10 mouse cellular contexts compared by ENCODE assay signal in the genomic region with DNA sequence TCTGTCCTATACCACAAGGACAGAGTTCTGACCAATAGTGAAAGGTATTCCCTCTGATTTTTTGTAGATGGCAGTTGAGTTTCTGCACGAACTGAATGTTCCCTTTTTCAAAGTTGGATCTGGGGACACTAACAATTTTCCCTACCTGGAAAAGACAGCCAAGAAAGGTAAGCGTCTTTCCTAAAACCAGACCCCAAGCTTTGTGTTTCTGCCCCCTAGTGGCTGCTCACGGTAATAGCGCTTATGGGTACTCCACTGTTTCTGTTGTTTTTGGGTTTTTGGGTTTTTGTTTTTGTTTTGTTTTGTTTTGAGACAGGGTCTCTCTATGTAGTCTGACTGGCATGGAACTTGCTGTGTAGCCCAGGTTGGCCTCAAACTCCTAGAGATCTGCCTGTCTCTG. TPM values are rescaled to one million over a fixed set of nuclear protein-coding genes. Genes with fewer than 3 reads are reported as not detected.
A peak's percentile ranks its signal among the peaks of the same experiment; 100 is the strongest.
DNase-seq lines count a peak whose midpoint lies in the region; ATAC-seq lines count a peak whose summit lies in the region.
"Had no signal": no experiment of that assay in that cellular context is flagged by ENCODE, and none has a peak within 500 bp of the region (broad histone marks: within the 10 kb centered on the region; RNA-seq: fewer than 3 reads in every experiment).

No protein-coding gene starts in this region.

- no peak overlapping the region for H3K4me2 ChIP-seq in limb, embryonic 11.5 days (ENCODE audit: low read depth, severe bottlenecking)
- no peak overlapping the region for H3K4me2 ChIP-seq in heart, embryonic 11.5 days
- H3K4me2 ChIP-seq: hindbrain, embryonic 15.5 days had no signal

- no peak for ATAC-seq in limb, embryonic 11.5 days (ENCODE audit: insufficient number of reproducible peaks, low FRiP score, low TSS enrichment, low read depth)
- ATAC-seq in heart, embryonic 11.5 days (replicated peaks; ENCODE audit: insufficient number of reproducible peaks, low FRiP score, low TSS enrichment) = no peak

- H3K9me3 ChIP-seq in limb, embryonic 11.5 days (ENCODE audit: control insufficient read depth, low read length) = no peaks in the 10 kb centered on the region
- no peaks in the 10 kb centered on the region for H3K9me3 ChIP-seq in heart, embryonic 11.5 days (replicated peaks; ENCODE audit: control insufficient read depth, low read length)
- H3K9me3 ChIP-seq: hindbrain, embryonic 15.5 days; megakaryocyte, embryonic 14.5 days had no signal

- no peak overlapping the region for H3K9ac ChIP-seq in limb, embryonic 11.5 days (ENCODE audit: low read length)
- H3K9ac ChIP-seq in heart, embryonic 11.5 days (ENCODE audit: low read depth, low read length) = no peak overlapping the region
- H3K9ac ChIP-seq: hindbrain, embryonic 15.5 days had no signal

- no peaks in the 10 kb centered on the region for H3K27me3 ChIP-seq in limb, embryonic 11.5 days (ENCODE audit: control insufficient read depth, insufficient read depth, low read length)
- no peaks in the 10 kb centered on the region for H3K27me3 ChIP-seq in heart, embryonic 11.5 days (ENCODE audit: control insufficient read depth, insufficient read depth, low read length)
- H3K27me3 ChIP-seq: megakaryocyte, embryonic 14.5 days had no signal

- H3K27ac ChIP-seq in limb, embryonic 11.5 days (replicated peaks; ENCODE audit: low read depth, low read length) = no peak overlapping the region
- no peak overlapping the region for H3K27ac ChIP-seq in heart, embryonic 11.5 days (ENCODE audit: low read depth, low read length)
- H3K27ac ChIP-seq: hindbrain, embryonic 15.5 days had no signal

- no peaks in the 10 kb centered on the region for H3K4me1 ChIP-seq in limb, embryonic 11.5 days (ENCODE audit: control insufficient read depth, insufficient read depth, low read length)
- H3K4me1 ChIP-seq in heart, embryonic 11.5 days (ENCODE audit: control insufficient read depth, insufficient read depth, low read length) = no peaks in the 10 kb centered on the region
- H3K4me1 ChIP-seq: hindbrain, embryonic 15.5 days had no signal

- peak; percentile 56 for DNase-seq in heart, postnatal 4 days
- no peak for DNase-seq in heart, adult 9 months (ENCODE audit: low spot score in 2 of 2)
- peak; percentile 33 for DNase-seq in urinary bladder, postnatal 14 days (ENCODE audit: low spot score)
- no peak for DNase-seq in urinary bladder, postnatal 36 days (ENCODE audit: low spot score in 2 of 2)
- peak; percentile 61 for DNase-seq in cerebellum, adult 8-10 months
- DNase-seq in limb, embryonic 11.5 days (ENCODE audit: low spot score) = peak; percentile 63
- peak; percentile 70 for DNase-seq in testis, postnatal 10 days (ENCODE audit: low spot score)

- H3K4me3 ChIP-seq in limb, embryonic 11.5 days (ENCODE audit: low read depth, low read length) = no peak overlapping the region
- H3K4me3 ChIP-seq in heart, embryonic 11.5 days (ENCODE audit: low read depth, low read length) = no peak overlapping the region
- H3K4me3 ChIP-seq: hindbrain, embryonic 15.5 days; megakaryocyte, embryonic 14.5 days had no signal

- WGBS in limb, embryonic 11.5 days = 13% methylated on average over 4 of the region's 4 CpGs
- 15% methylated on average over 4 of the region's 4 CpGs for WGBS in heart, embryonic 11.5 days (ENCODE audit: insufficient replicate concordance)

- peaks cover 16% of the 10 kb centered on the region; the same call in 1 of the 2 replicates for H3K36me3 ChIP-seq in limb, embryonic 11.5 days (ENCODE audit: control insufficient read depth, insufficient read depth, low read length)
- H3K36me3 ChIP-seq in heart, embryonic 11.5 days (ENCODE audit: control insufficient read depth, insufficient read depth, low read length) = peaks cover 26% of the 10 kb centered on the region

RNA-seq across cellular contexts. Expression of gene Nans, which starts 9.9 kb away (rescaled TPM):
- 10 to 100 TPM; 42.4 to 45.0 TPM for total RNA-seq in heart, postnatal 4 days (2021)
- polyA plus RNA-seq in limb, embryonic 11.5 days (2014; fragmentation: Nextera tagmentation; extraction: Ambion mirVana) = 94.8 and 98.0 TPM in 2 replicates
- polyA plus RNA-seq in heart, embryonic 11.5 days (2014; fragmentation: Nextera tagmentation; extraction: Ambion mirVana) = 75.7 and 84.2 TPM in 2 replicates

RNA-seq across cellular contexts. Expression of gene Trim14, which starts 37.0 kb away (rescaled TPM):
- total RNA-seq in heart, postnatal 4 days (2021) = 1 to 10 TPM in 1 of 2 experiments, under 1 TPM in 1; 0.76 to 1.3 TPM
- 0.36 and 0.95 TPM in 2 replicates for polyA plus RNA-seq in limb, embryonic 11.5 days (2014; fragmentation: Nextera tagmentation; extraction: Ambion mirVana)
- 0.49 and 1.8 TPM in 2 replicates for polyA plus RNA-seq in heart, embryonic 11.5 days (2014; fragmentation: Nextera tagmentation; extraction: Ambion mirVana)

RNA-seq across cellular contexts. Expression of gene Anp32b, which starts 48.3 kb away (rescaled TPM):
- total RNA-seq in heart, postnatal 4 days (2021) = 100 to 1,000 TPM; 121 to 122 TPM
- 403 and 422 TPM in 2 replicates for polyA plus RNA-seq in limb, embryonic 11.5 days (2014; fragmentation: Nextera tagmentation; extraction: Ambion mirVana)
- polyA plus RNA-seq in heart, embryonic 11.5 days (2014; fragmentation: Nextera tagmentation; extraction: Ambion mirVana) = 213 and 243 TPM in 2 replicates

Comparison
In these comparisons a context has a peak if more than half of its experiments do, and no peak if none do; other contexts are left out.
1. DNase-seq: peak in heart, postnatal 4 days (single experiment), urinary bladder, postnatal 14 days (single experiment), cerebellum, adult 8-10 months (single experiment), limb, embryonic 11.5 days (single experiment) and testis, postnatal 10 days (single experiment); none in heart, adult 9 months (0 of 2) and urinary bladder, postnatal 36 days (0 of 2).